Mouse (Mus musculus) right cerebral cortex, adult 2 months (tissue): Measurements from ENCODE around the gene Mettl21e.
"Not testable (repeated sequence)": the region's sequence is repeated elsewhere in the genome, so short reads cannot be mapped to it uniquely, and the experiment has no call there.

Experiments used
- DNase-seq, 2 experiments: peaks; one replicate each; pipeline ENCODE4 v3.0.0; 2021 to 2022; ENCODE audit warnings: low spot score in 2 of 2

Mettl21e gene

GRCm38 (mm10) chr1:44218876-44219275 is at the start of gene Mettl21e:
Mettl21e (minus strand) TSS chr1:44218961.
- DNase-seq = no peak

GRCm38 (mm10) chr1:44240440-44240839 is 21.7 kb upstream of the Mettl21e start:
- DNase-seq = not testable (repeated sequence)

GRCm38 (mm10) chr1:44239969-44240368 is 21.2 kb upstream of the Mettl21e start:
- no peak for DNase-seq

- no peak for DNase-seq
Observed at GRCm38 (mm10) chr1:44237305-44237704, 18.5 kb upstream of the Mettl21e start.

- DNase-seq = no peak
Observed at GRCm38 (mm10) chr1:44235311-44235710, 16.6 kb upstream of the Mettl21e start.

- not testable (repeated sequence) for DNase-seq
Observed at GRCm38 (mm10) chr1:44234531-44234930, 15.8 kb upstream of the Mettl21e start.

- DNase-seq = peak; percentile 63 to 70
Observed at GRCm38 (mm10) chr1:44229044-44229443, 10.3 kb upstream of the Mettl21e start.

- DNase-seq = peak; percentile 26 to 33
Observed at GRCm38 (mm10) chr1:44217118-44217517, 1.6 kb downstream of the Mettl21e start.

GRCm38 (mm10) chr1:44216352-44217116 is 2.2 kb downstream of the Mettl21e start:
- no peak for DNase-seq

- DNase-seq = no peak
Observed at GRCm38 (mm10) chr1:44214443-44214842, 4.3 kb downstream of the Mettl21e start.

GRCm38 (mm10) chr1:44202876-44203275 is 15.9 kb downstream of the Mettl21e start:
- DNase-seq = no peak

- DNase-seq = peak; percentile 53 to 63
Observed at GRCm38 (mm10) chr1:44198273-44199171, 20.2 kb downstream of the Mettl21e start.

- peak in 1 of 2 experiments; percentile 45 for DNase-seq
Observed at GRCm38 (mm10) chr1:44186396-44186795, 32.4 kb downstream of the Mettl21e start.

GRCm38 (mm10) chr1:44178086-44178485 is 40.7 kb downstream of the Mettl21e start:
- DNase-seq = no peak

GRCm38 (mm10) chr1:44173903-44174302 is 44.9 kb downstream of the Mettl21e start:
- DNase-seq = no peak

GRCm38 (mm10) chr1:44172656-44173055 is 46.1 kb downstream of the Mettl21e start:
- no peak for DNase-seq

GRCm38 (mm10) chr1:44167859-44168383 is 50.8 kb downstream of the Mettl21e start:
- no peak for DNase-seq

GRCm38 (mm10) chr1:44162389-44162788 is 56.4 kb downstream of the Mettl21e start:
- no peak for DNase-seq

GRCm38 (mm10) chr1:44161818-44162217 is 56.9 kb downstream of the Mettl21e start:
- no peak for DNase-seq

- no peak for DNase-seq
Observed at GRCm38 (mm10) chr1:44158317-44158716, 60.4 kb downstream of the Mettl21e start.

GRCm38 (mm10) chr1:44155287-44155686 is 63.5 kb downstream of the Mettl21e start:
- DNase-seq = no peak
